Mouse (Mus musculus) limb, embryonic 11.5 days (tissue): ENCODE results near the gene Dab2ip. TPM values are rescaled to one million over a fixed set of nuclear protein-coding genes. Genes with fewer than 3 reads are reported as not detected.

Source experiments
- ATAC-seq: fragments of 200-750 bp; cut with Nextera tagmentation; 2 replicates; pipeline ENCODE4 v1.8.0; 2017; ENCODE audit warnings: low read depth; ENCODE audit not compliant: insufficient number of reproducible peaks, low FRiP score, low TSS enrichment
- DNase-seq: peaks from one replicate; pipeline ENCODE4 v3.0.0-alpha.2; 2015; ENCODE audit warnings: low spot score
- H3K27ac ChIP-seq: fragments of 300-500 bp; sonication (generic); replicated peaks from 2 replicates; pipeline ENCODE4 v1.5.1; 2014; ENCODE audit warnings: low read depth, mild to moderate bottlenecking, low read length
- H3K27me3 ChIP-seq: fragments of 300-500 bp; sonication (generic); 2 replicates; pipeline ENCODE4 v1.6.1; 2014; ENCODE audit warnings: mild to moderate bottlenecking, low read length, mixed read lengths; ENCODE audit not compliant: control insufficient read depth, insufficient read depth
- H3K36me3 ChIP-seq: fragments of 300-500 bp; sonication (generic); 2 replicates; pipeline ENCODE4 v1.6.1; 2014; ENCODE audit warnings: mild to moderate bottlenecking, low read length, moderate library complexity, mixed read lengths; ENCODE audit not compliant: control insufficient read depth, insufficient read depth
- H3K4me1 ChIP-seq: fragments of 300-500 bp; sonication (generic); 2 replicates; pipeline ENCODE4 v1.6.1; 2014; ENCODE audit warnings: low read length, mixed read lengths; ENCODE audit not compliant: control insufficient read depth, insufficient read depth
- H3K4me2 ChIP-seq: fragments of 300-500 bp; sonication (generic); 2 replicates; pipeline ENCODE4 v1.6.1; 2014; ENCODE audit warnings: low read depth, mild to moderate bottlenecking, moderate library complexity; ENCODE audit not compliant: severe bottlenecking
- H3K4me3 ChIP-seq: fragments of 300-500 bp; sonication (generic); 2 replicates; pipeline ENCODE4 v1.5.1; 2014; ENCODE audit warnings: low read depth, low read length
- H3K9ac ChIP-seq: fragments of 300-500 bp; sonication (generic); 2 replicates; pipeline ENCODE4 v1.6.1; 2014; ENCODE audit warnings: mild to moderate bottlenecking, low read length
- H3K9me3 ChIP-seq: fragments of 300-500 bp; sonication (generic); 2 replicates; pipeline ENCODE4 v1.6.1; 2016; ENCODE audit warnings: low read length; ENCODE audit not compliant: control insufficient read depth
- WGBS: fragments of 180-500 bp; shearing (Covaris S2); extraction: QIAGEN DNeasy Blood & Tissue Kit; methylation state at CpG from one replicate; pipeline ENCODE4 v1.1.7; 2014; 5-methylcytosine and 5-hydroxymethylcytosine counted together
- polyA plus RNA-seq: library from polyadenylated mRNA; unstranded; fragments of >200 nt; fragmentation: Nextera tagmentation; extraction: Ambion mirVana; gene quantifications from 2 replicates; pipeline ENCODE4 v1.2.1, GENCODE M21; 2014

The Dab2ip gene
- polyA plus RNA-seq, 1 experiment from 2014 or later: 53.9 TPM

- H3K9me3 ChIP-seq: no peaks in the 10 kb centered on the region
- H3K4me1 ChIP-seq: peaks cover 9% of the 10 kb centered on the region
- no peaks in the 10 kb centered on the region for H3K36me3 ChIP-seq
- no peak overlapping the region for H3K4me3 ChIP-seq
- no peak overlapping the region for H3K4me2 ChIP-seq
- H3K27ac ChIP-seq: no peak overlapping the region
- no peak for ATAC-seq
- DNase-seq: no peak
- H3K9ac ChIP-seq: no peak overlapping the region; the same call in 1 of the 2 replicates
- no peaks in the 10 kb centered on the region for H3K27me3 ChIP-seq
- WGBS: 77% methylated on average over 7 of the region's 7 CpGs
Observed at GRCm38 (mm10) chr2:35593889-35594288, 35.8 kb downstream of the Dab2ip start.

GRCm38 (mm10) chr2:35595102-35595501, 37.0 kb downstream of the Dab2ip start:
- Histone ChIP-seq H3K9me3 (no peaks in the 10 kb centered on the region), H3K27ac (no peak overlapping the region), H3K4me1 (peaks cover 9% of the 10 kb centered on the region), H3K9ac (no peak overlapping the region), H3K27me3 (no peaks in the 10 kb centered on the region), H3K4me3 (no peak overlapping the region), H3K4me2 (no peak overlapping the region), H3K36me3 (no peaks in the 10 kb centered on the region)
- DNase-seq (no peak), ATAC-seq (no peak)
- WGBS: 60% methylated on average over 1 of the region's 1 CpGs

- Histone ChIP-seq H3K4me3 (no peak overlapping the region), H3K36me3 (no peaks in the 10 kb centered on the region), H3K9ac (no peak overlapping the region), H3K27me3 (no peaks in the 10 kb centered on the region), H3K4me2 (no peak overlapping the region), H3K9me3 (no peaks in the 10 kb centered on the region), H3K4me1 (peaks cover 9% of the 10 kb centered on the region), H3K27ac (no peak overlapping the region)
- 53% methylated on average over 5 of the region's 5 CpGs for WGBS
- ATAC-seq: no peak
- DNase-seq: no peak
Observed at GRCm38 (mm10) chr2:35595718-35596117, 37.7 kb downstream of the Dab2ip start.

GRCm38 (mm10) chr2:35596796-35597195, 38.7 kb downstream of the Dab2ip start:
- WGBS: 80% methylated on average over 4 of the region's 4 CpGs

GRCm38 (mm10) chr2:35598819-35599218, 40.8 kb downstream of the Dab2ip start:
- no peaks in the 10 kb centered on the region for H3K36me3 ChIP-seq
- no peak overlapping the region for H3K4me2 ChIP-seq
- H3K27ac ChIP-seq: no peak overlapping the region
- H3K4me3 ChIP-seq: no peak overlapping the region
- DNase-seq: no peak
- ATAC-seq: no peak
- peaks cover 9% of the 10 kb centered on the region for H3K4me1 ChIP-seq
- H3K27me3 ChIP-seq: no peaks in the 10 kb centered on the region
- WGBS: 54% methylated on average over 3 of the region's 3 CpGs
- H3K9me3 ChIP-seq: no peaks in the 10 kb centered on the region
- no peak overlapping the region for H3K9ac ChIP-seq

More at GRCm38 (mm10) chr2:35596796-35597195, 38.7 kb downstream of the Dab2ip start:
- no peak overlapping the region for H3K9ac ChIP-seq
- H3K27me3 ChIP-seq: no peaks in the 10 kb centered on the region
- H3K4me3 ChIP-seq: no peak overlapping the region
- no peak overlapping the region for H3K27ac ChIP-seq
- H3K4me2 ChIP-seq: no peak overlapping the region
- H3K36me3 ChIP-seq: no peaks in the 10 kb centered on the region
- H3K9me3 ChIP-seq: no peaks in the 10 kb centered on the region
- peaks cover 9% of the 10 kb centered on the region for H3K4me1 ChIP-seq
- ATAC-seq (no peak), DNase-seq (no peak)

- Histone ChIP-seq H3K9me3 (no peaks in the 10 kb centered on the region), H3K27ac (no peak overlapping the region), H3K4me1 (peaks cover 13% of the 10 kb centered on the region), H3K36me3 (no peaks in the 10 kb centered on the region), H3K9ac (no peak overlapping the region), H3K4me3 (no peak overlapping the region), H3K4me2 (no peak overlapping the region), H3K27me3 (no peaks in the 10 kb centered on the region)
- ATAC-seq: no peak
- DNase-seq: no peak
- WGBS: 75% methylated on average over 3 of the region's 3 CpGs
Observed at GRCm38 (mm10) chr2:35601665-35602064, 43.6 kb downstream of the Dab2ip start.

- no peaks in the 10 kb centered on the region for H3K9me3 ChIP-seq
- no peaks in the 10 kb centered on the region for H3K27me3 ChIP-seq
- ATAC-seq (no peak), DNase-seq (no peak)
- no peak overlapping the region for H3K4me3 ChIP-seq
- 54% methylated on average over 8 of the region's 8 CpGs for WGBS
- no peak overlapping the region for H3K9ac ChIP-seq
- H3K27ac ChIP-seq: no peak overlapping the region
- no peak overlapping the region for H3K4me2 ChIP-seq
- no peaks in the 10 kb centered on the region for H3K36me3 ChIP-seq
- H3K4me1 ChIP-seq: peaks cover 12% of the 10 kb centered on the region
Observed at GRCm38 (mm10) chr2:35607476-35607875, 49.4 kb downstream of the Dab2ip start.

- Histone ChIP-seq H3K9me3 (no peaks in the 10 kb centered on the region), H3K36me3 (no peaks in the 10 kb centered on the region), H3K27me3 (no peaks in the 10 kb centered on the region), H3K27ac (no peak overlapping the region), H3K4me1 (peaks cover 15% of the 10 kb centered on the region), H3K4me3 (no peak overlapping the region), H3K4me2 (no peak overlapping the region), H3K9ac (no peak overlapping the region)
- 85% methylated on average over 7 of the region's 7 CpGs for WGBS
- ATAC-seq (no peak), DNase-seq (no peak)
Observed at GRCm38 (mm10) chr2:35608856-35609255, 50.8 kb downstream of the Dab2ip start.

- no peak overlapping the region for H3K4me3 ChIP-seq
- no peaks in the 10 kb centered on the region for H3K36me3 ChIP-seq
- DNase-seq: no peak
- ATAC-seq: no peak
- H3K4me2 ChIP-seq: no peak overlapping the region
- peaks cover 15% of the 10 kb centered on the region for H3K4me1 ChIP-seq
- no peak overlapping the region for H3K27ac ChIP-seq
- no peak overlapping the region for H3K9ac ChIP-seq
- 78% methylated on average over 9 of the region's 9 CpGs for WGBS
- H3K27me3 ChIP-seq: no peaks in the 10 kb centered on the region
- H3K9me3 ChIP-seq: no peaks in the 10 kb centered on the region
Observed at GRCm38 (mm10) chr2:35609317-35609716, 51.3 kb downstream of the Dab2ip start.
